Mouse (Mus musculus): ENCODE results near the gene Sft2d2. TPM values are rescaled to one million over a fixed set of nuclear protein-coding genes. Genes with fewer than 3 reads are reported as not detected.

The Sft2d2 gene
- polyA plus RNA-seq (2017; shearing (Covaris generic)) = 68.7 TPM

GRCm38 (mm10) chr1:165193880-165194661, at the start of gene Sft2d2:
Gene Sft2d2 (minus strand): TSS chr1:165194438.

GRCm38 (mm10) chr1:165236321-165237298, 42.4 kb upstream of the Sft2d2 start, which contains the start of gene Tiprl:
Gene Tiprl (minus strand): TSS chr1:165236996.

GRCm38 (mm10) chr1:165160723-165161405, 33.4 kb downstream of the Sft2d2 start, which contains the start of gene Tbx19:
Gene Tbx19 (minus strand): TSS chr1:165160773.

Other genes starting within 250 kb of the Sft2d2 start
- gene Tbx19, start 33.7 kb downstream of the Sft2d2 start, polyA plus RNA-seq (2017; shearing (Covaris generic)) = 0.15 TPM
- 111 TPM for gene Tiprl, start 42.6 kb upstream of the Sft2d2 start, polyA plus RNA-seq (2017; shearing (Covaris generic))
- gene Gpr161, start 101.4 kb upstream of the Sft2d2 start, polyA plus RNA-seq (2017; shearing (Covaris generic)) = 0.13 TPM

All from inflammation-experienced regulatory T-cells, adult 16 weeks (primary cell).